Mouse (Mus musculus): Measurements from ENCODE around the gene Catsper4. TPM values are rescaled to one million over a fixed set of nuclear protein-coding genes. Genes with fewer than 3 reads are reported as not detected.
A peak's percentile ranks its signal among the peaks of the same experiment; 100 is the strongest.

Gene Catsper4
- total and polyA plus RNA-seq, 2 experiments from 2014 or later = not detected

- no peak for ATAC-seq
- Histone ChIP-seq H3K4me2 (ENCODE audit: low read depth) (no peak overlapping the region), H3K27me3 (ENCODE audit: insufficient read depth, low read length) (no peaks in the 10 kb centered on the region), H3K9ac (no peak overlapping the region), H3K27ac (ENCODE audit: low read depth, low read length) (no peak overlapping the region), H3K36me3 (ENCODE audit: insufficient read depth) (no peaks in the 10 kb centered on the region), H3K4me1 (ENCODE audit: insufficient read depth) (no peaks in the 10 kb centered on the region), H3K4me3 (ENCODE audit: low read depth, low read length) (no peak overlapping the region), H3K9me3 (ENCODE audit: low read length) (no peaks in the 10 kb centered on the region)
- no peak for TF ChIP-seq CTCF (IDR thresholded peaks at IDR 0.05; ENCODE audit: low read depth)
- DNase-seq = no peak
- 74% methylated on average over 6 of the region's 6 CpGs for WGBS
Observed at GRCm38 (mm10) chr4:134206488-134207053, 20.6 kb downstream of the Catsper4 start.

DNA sequence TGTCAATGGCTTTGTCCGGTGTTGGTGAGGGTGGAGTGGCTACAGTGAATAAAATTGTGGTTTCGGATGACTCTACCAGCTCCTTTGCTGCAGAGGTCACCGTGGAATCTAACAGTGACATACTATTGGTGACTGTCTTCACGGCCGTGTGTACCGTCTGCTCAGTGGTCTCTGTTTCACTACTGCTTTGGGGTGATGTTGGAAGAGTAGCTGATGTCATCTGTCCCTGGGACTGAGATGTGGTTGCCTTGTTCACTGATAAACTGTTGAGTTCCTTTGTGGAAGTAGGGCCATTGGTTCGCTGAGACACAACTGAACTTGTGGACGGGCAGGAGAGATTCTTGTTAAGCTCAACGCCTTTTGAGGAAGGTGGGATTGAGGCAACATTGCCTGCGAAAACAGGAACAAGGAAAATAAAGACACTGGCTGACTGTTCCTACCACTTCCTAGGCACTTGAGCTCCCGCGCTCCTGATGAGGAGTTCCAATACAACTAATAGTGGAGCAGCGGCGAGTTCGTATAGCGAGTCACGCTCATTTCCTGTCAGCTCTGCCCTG lies 23.8 kb downstream of the Catsper4 start:
- no peak for TF ChIP-seq CTCF (IDR thresholded peaks at IDR 0.05; ENCODE audit: low read depth)
- H3K4me2 ChIP-seq (ENCODE audit: low read depth) = no peak overlapping the region
- no peak overlapping the region for H3K9ac ChIP-seq
- no peak overlapping the region for H3K4me3 ChIP-seq (ENCODE audit: low read depth, low read length)
- WGBS = 93% methylated on average over 17 of the region's 17 CpGs
- DNase-seq (no peak), ATAC-seq (no peak)
- H3K27me3 ChIP-seq (ENCODE audit: insufficient read depth, low read length) = no peaks in the 10 kb centered on the region
- H3K27ac ChIP-seq (ENCODE audit: low read depth, low read length) = no peak overlapping the region
- no peaks in the 10 kb centered on the region for H3K4me1 ChIP-seq (ENCODE audit: insufficient read depth)
- H3K9me3 ChIP-seq (ENCODE audit: low read length) = no peaks in the 10 kb centered on the region
- H3K36me3 ChIP-seq (ENCODE audit: insufficient read depth) = no peaks in the 10 kb centered on the region

DNA sequence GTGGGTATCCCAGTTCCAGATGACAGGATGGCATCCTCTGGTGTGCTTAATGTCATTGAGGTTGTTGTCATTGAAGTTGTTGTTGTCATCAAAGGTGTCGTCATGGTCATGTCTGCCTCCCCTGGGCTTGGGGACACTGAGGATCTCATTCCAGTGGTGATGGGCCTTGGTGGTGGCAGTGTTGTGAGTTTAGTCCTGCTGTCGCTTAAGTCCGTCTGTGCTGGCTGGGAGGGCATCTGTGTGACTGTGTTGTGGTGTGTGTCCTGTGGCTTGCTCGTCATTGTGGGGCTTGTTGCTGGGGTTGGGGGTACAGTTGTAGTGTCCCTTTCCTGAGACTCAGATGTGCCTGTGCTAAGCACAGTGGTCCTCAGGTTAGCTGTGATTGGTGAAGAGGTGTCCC lies 24.3 kb downstream of the Catsper4 start, which contains the start of gene Gm7534:
Gene Gm7534, minus strand, starts transcription at position 101 of the 400 bp plus-strand sequence.
- Histone ChIP-seq H3K4me2 (ENCODE audit: low read depth) (no peak within 1 kb of the TSS), H3K9me3 (ENCODE audit: low read length) (no peaks in the 10 kb centered on the region), H3K36me3 (ENCODE audit: insufficient read depth) (no peaks in the 10 kb centered on the region), H3K27me3 (ENCODE audit: insufficient read depth, low read length) (no peaks in the 10 kb centered on the region), H3K27ac (ENCODE audit: low read depth, low read length) (no peak within 1 kb of the TSS), H3K4me3 (ENCODE audit: low read depth, low read length) (no peak within 1 kb of the TSS), H3K9ac (no peak within 1 kb of the TSS), H3K4me1 (ENCODE audit: insufficient read depth) (no peaks in the 10 kb centered on the region)
- ATAC-seq (no peak), DNase-seq (no peak)
- 90% methylated on average over 4 of the region's 4 CpGs for WGBS
- no peak for TF ChIP-seq CTCF (IDR thresholded peaks at IDR 0.05; ENCODE audit: low read depth)

DNA sequence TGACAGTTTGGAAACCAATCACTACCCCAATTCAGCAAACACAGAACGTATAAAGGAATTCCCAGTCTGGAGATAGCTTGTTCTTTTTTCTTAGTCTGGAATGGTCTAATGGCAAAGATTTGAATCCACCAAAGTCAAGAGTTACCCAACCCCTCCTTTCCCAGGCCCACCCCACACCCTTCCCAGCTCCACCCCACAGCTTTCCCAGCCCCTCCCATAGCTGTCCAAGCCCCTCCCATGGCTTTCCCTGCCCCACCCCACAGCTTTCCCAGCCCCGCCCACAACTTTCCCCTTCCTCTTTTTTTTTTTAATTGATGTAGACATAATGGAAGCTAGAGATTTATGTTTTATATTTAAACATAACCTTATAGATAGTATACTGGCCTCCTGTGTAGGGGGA lies 27.8 kb downstream of the Catsper4 start:
- WGBS = 78% methylated on average over 2 of the region's 2 CpGs
- no peak overlapping the region for H3K4me3 ChIP-seq (ENCODE audit: low read depth, low read length)
- ATAC-seq (no peak), DNase-seq (no peak)
- TF ChIP-seq CTCF (IDR thresholded peaks at IDR 0.05; ENCODE audit: low read depth) = no peak
- no peaks in the 10 kb centered on the region for H3K27me3 ChIP-seq (ENCODE audit: insufficient read depth, low read length)
- no peaks in the 10 kb centered on the region for H3K36me3 ChIP-seq (ENCODE audit: insufficient read depth)
- no peaks in the 10 kb centered on the region for H3K4me1 ChIP-seq (ENCODE audit: insufficient read depth)
- H3K4me2 ChIP-seq (ENCODE audit: low read depth) = no peak overlapping the region
- no peak overlapping the region for H3K27ac ChIP-seq (ENCODE audit: low read depth, low read length)
- H3K9me3 ChIP-seq (ENCODE audit: low read length) = no peaks in the 10 kb centered on the region
- no peak overlapping the region for H3K9ac ChIP-seq

DNA sequence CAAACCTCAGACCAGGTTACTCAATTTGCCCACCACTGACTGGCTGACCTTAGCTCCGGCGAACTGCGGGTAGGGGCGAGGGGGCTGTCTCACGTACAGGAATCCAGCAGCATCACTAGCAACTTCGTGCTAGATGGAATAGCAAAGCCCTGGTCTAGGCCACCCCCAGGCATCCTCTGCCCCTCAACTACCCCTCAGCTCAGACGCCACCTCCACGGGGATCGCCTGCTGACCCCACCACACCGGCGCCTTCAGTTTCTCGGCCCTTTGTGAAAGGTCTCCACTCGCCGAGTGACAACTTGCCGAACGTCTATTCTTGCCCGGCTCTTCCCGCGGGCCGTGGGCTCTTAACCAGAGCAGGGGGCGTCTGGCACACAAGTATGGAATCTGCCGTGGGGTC lies 40.9 kb downstream of the Catsper4 start:
- H3K27me3 ChIP-seq (ENCODE audit: insufficient read depth, low read length) = no peaks in the 10 kb centered on the region
- TF ChIP-seq CTCF (IDR thresholded peaks at IDR 0.05; ENCODE audit: low read depth) = no peak
- ATAC-seq = no peak
- peak overlapping the region; percentile 67 for H3K4me3 ChIP-seq (ENCODE audit: low read depth, low read length)
- H3K4me2 ChIP-seq (ENCODE audit: low read depth) = peak overlapping the region; percentile 89
- 3% methylated on average over 22 of the region's 22 CpGs for WGBS
- H3K9ac ChIP-seq = peak overlapping the region; percentile 67
- H3K36me3 ChIP-seq (ENCODE audit: insufficient read depth) = no peaks in the 10 kb centered on the region
- peak overlapping the region; percentile 64; the same call in 1 of the 2 replicates for H3K27ac ChIP-seq (ENCODE audit: low read depth, low read length)
- no peak for DNase-seq
- H3K4me1 ChIP-seq (ENCODE audit: insufficient read depth) = no peaks in the 10 kb centered on the region
- H3K9me3 ChIP-seq (ENCODE audit: low read length) = no peaks in the 10 kb centered on the region

DNA sequence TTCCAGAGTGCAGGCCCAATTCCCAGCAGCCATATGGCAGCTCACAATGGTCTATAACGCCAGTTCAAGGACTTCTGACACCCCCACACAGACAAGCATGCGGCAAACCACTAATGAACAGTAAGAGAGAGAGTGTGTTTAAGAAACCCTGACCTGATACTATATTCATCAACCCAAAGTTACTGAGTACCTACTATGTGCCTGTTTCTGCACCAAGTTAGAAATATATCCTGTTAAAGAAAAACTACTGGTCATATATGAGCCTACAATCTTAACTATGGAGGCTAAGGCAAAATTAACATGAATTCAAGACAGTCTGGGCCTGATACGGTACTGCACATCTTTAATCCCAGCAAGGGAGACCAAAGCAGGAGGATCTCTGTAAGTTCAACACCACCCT lies 41.6 kb downstream of the Catsper4 start:
- Histone ChIP-seq H3K4me2 (ENCODE audit: low read depth) (peak overlapping the region; percentile 89), H3K9me3 (ENCODE audit: low read length) (no peaks in the 10 kb centered on the region), H3K36me3 (ENCODE audit: insufficient read depth) (no peaks in the 10 kb centered on the region), H3K4me3 (ENCODE audit: low read depth, low read length) (peak overlapping the region; percentile 67; the same call in 1 of the 2 replicates), H3K4me1 (ENCODE audit: insufficient read depth) (no peaks in the 10 kb centered on the region), H3K9ac (no peak overlapping the region; the same call in 1 of the 2 replicates), H3K27me3 (ENCODE audit: insufficient read depth, low read length) (no peaks in the 10 kb centered on the region), H3K27ac (ENCODE audit: low read depth, low read length) (no peak overlapping the region)
- no peak for TF ChIP-seq CTCF (IDR thresholded peaks at IDR 0.05; ENCODE audit: low read depth)
- 74% methylated on average over 3 of the region's 3 CpGs for WGBS
- DNase-seq (no peak), ATAC-seq (no peak)

GRCm38 (mm10) chr4:134183711-134184110 lies 43.5 kb downstream of the Catsper4 start:
- WGBS = 80% methylated on average over 3 of the region's 3 CpGs

More at GRCm38 (mm10) chr4:134183711-134184110, 43.5 kb downstream of the Catsper4 start:
- Histone ChIP-seq H3K27ac (ENCODE audit: low read depth, low read length) (no peak overlapping the region), H3K27me3 (ENCODE audit: insufficient read depth, low read length) (no peaks in the 10 kb centered on the region), H3K4me2 (ENCODE audit: low read depth) (no peak overlapping the region), H3K4me1 (ENCODE audit: insufficient read depth) (no peaks in the 10 kb centered on the region), H3K36me3 (ENCODE audit: insufficient read depth) (no peaks in the 10 kb centered on the region), H3K4me3 (ENCODE audit: low read depth, low read length) (no peak overlapping the region), H3K9me3 (ENCODE audit: low read length) (no peaks in the 10 kb centered on the region), H3K9ac (no peak overlapping the region)
- ATAC-seq = no peak
- TF ChIP-seq CTCF (IDR thresholded peaks at IDR 0.05; ENCODE audit: low read depth) = no peak
- no peak for DNase-seq

Data from forebrain, postnatal 0 days (tissue).